Mouse (Mus musculus): Measurements from ENCODE around the gene Gm20388. TPM values are rescaled to one million over a fixed set of nuclear protein-coding genes. Genes with fewer than 3 reads are reported as not detected.
A peak's percentile ranks its signal among the peaks of the same experiment; 100 is the strongest.

Gene Gm20388
- polyA plus RNA-seq, 1 experiment from 2014 or later, result 4.4 TPM

GRCm38 (mm10) chr8:124113108-124113507 lies 4202.5 kb downstream of the Gm20388 start:
- H3K27ac ChIP-seq, result no peak overlapping the region
- H3K4me1 ChIP-seq (replicated peaks), result no peaks in the 10 kb centered on the region
- no peak for ATAC-seq
- 79% methylated on average over 10 of the region's 10 CpGs for WGBS
- H3K9ac ChIP-seq (replicated peaks), result no peak overlapping the region
- H3K4me2 ChIP-seq (replicated peaks), result no peak overlapping the region
- H3K9me3 ChIP-seq, result no peaks in the 10 kb centered on the region; the same call in 1 of the 2 replicates
- no peak overlapping the region for H3K4me3 ChIP-seq (replicated peaks)
- no peaks in the 10 kb centered on the region for H3K36me3 ChIP-seq
- H3K27me3 ChIP-seq, result no peaks in the 10 kb centered on the region

- ATAC-seq, result no peak
- H3K27ac ChIP-seq, result no peak overlapping the region
- no peaks in the 10 kb centered on the region for H3K36me3 ChIP-seq
- WGBS, result 97% methylated on average over 20 of the region's 20 CpGs
- no peak overlapping the region for H3K4me3 ChIP-seq (replicated peaks)
- H3K27me3 ChIP-seq, result no peaks in the 10 kb centered on the region
- H3K9ac ChIP-seq (replicated peaks), result no peak overlapping the region
- no peak overlapping the region for H3K4me2 ChIP-seq (replicated peaks)
- no peaks in the 10 kb centered on the region for H3K4me1 ChIP-seq (replicated peaks)
- peaks cover 3% of the 10 kb centered on the region; the same call in 1 of the 2 replicates for H3K9me3 ChIP-seq
Observed at GRCm38 (mm10) chr8:124125241-124125640, 4214.6 kb downstream of the Gm20388 start.

- no peak overlapping the region for H3K4me2 ChIP-seq (replicated peaks)
- H3K27ac ChIP-seq, result no peak overlapping the region
- H3K36me3 ChIP-seq, result no peaks in the 10 kb centered on the region
- H3K4me1 ChIP-seq (replicated peaks), result peaks cover 39% of the 10 kb centered on the region
- ATAC-seq, result no peak
- WGBS, result 76% methylated on average over 5 of the region's 5 CpGs
- no peak overlapping the region for H3K9ac ChIP-seq (replicated peaks)
- no peak overlapping the region for H3K4me3 ChIP-seq (replicated peaks)
- H3K27me3 ChIP-seq, result no peaks in the 10 kb centered on the region
- H3K9me3 ChIP-seq, result no peaks in the 10 kb centered on the region
Observed at GRCm38 (mm10) chr8:124137261-124137660, 4226.6 kb downstream of the Gm20388 start.

- no peaks in the 10 kb centered on the region for H3K27me3 ChIP-seq
- H3K9ac ChIP-seq (replicated peaks), result no peak overlapping the region
- no peaks in the 10 kb centered on the region for H3K9me3 ChIP-seq
- H3K36me3 ChIP-seq, result no peaks in the 10 kb centered on the region
- 59% methylated on average over 11 of the region's 11 CpGs for WGBS
- H3K4me3 ChIP-seq (replicated peaks), result no peak overlapping the region
- peak overlapping the region; percentile 73 for H3K27ac ChIP-seq
- 0 out of 2 replicates have a peak, but pooled peaks have one; percentile 3 for ATAC-seq
- H3K4me2 ChIP-seq (replicated peaks), result peak overlapping the region; percentile 22
- peaks cover 57% of the 10 kb centered on the region for H3K4me1 ChIP-seq (replicated peaks)
Observed at GRCm38 (mm10) chr8:124140211-124140790, 4229.7 kb downstream of the Gm20388 start.

- H3K4me2 ChIP-seq (replicated peaks), result peak overlapping the region; percentile 22
- peak overlapping the region; percentile 73 for H3K27ac ChIP-seq
- H3K9me3 ChIP-seq, result no peaks in the 10 kb centered on the region
- H3K27me3 ChIP-seq, result no peaks in the 10 kb centered on the region
- H3K4me3 ChIP-seq (replicated peaks), result no peak overlapping the region
- peaks cover 57% of the 10 kb centered on the region for H3K4me1 ChIP-seq (replicated peaks)
- WGBS, result 17% methylated on average over 20 of the region's 20 CpGs
- peak; percentile 76 for ATAC-seq
- H3K36me3 ChIP-seq, result no peaks in the 10 kb centered on the region
- no peak overlapping the region for H3K9ac ChIP-seq (replicated peaks)
Observed at GRCm38 (mm10) chr8:124140868-124141431, 4230.3 kb downstream of the Gm20388 start.

GRCm38 (mm10) chr8:124141681-124142391 lies 4231.2 kb downstream of the Gm20388 start:
- H3K4me1 ChIP-seq (replicated peaks), result peaks cover 57% of the 10 kb centered on the region
- no peak overlapping the region for H3K9ac ChIP-seq (replicated peaks)

GRCm38 (mm10) chr8:124143003-124143402 lies 4232.4 kb downstream of the Gm20388 start:
- no peaks in the 10 kb centered on the region for H3K9me3 ChIP-seq
- WGBS, result 44% methylated on average over 5 of the region's 5 CpGs
- ATAC-seq, result no peak
- no peak overlapping the region for H3K9ac ChIP-seq (replicated peaks)
- H3K27me3 ChIP-seq, result no peaks in the 10 kb centered on the region
- H3K4me1 ChIP-seq (replicated peaks), result peaks cover 49% of the 10 kb centered on the region
- no peak overlapping the region for H3K4me3 ChIP-seq (replicated peaks)
- H3K27ac ChIP-seq, result no peak overlapping the region
- no peak overlapping the region for H3K4me2 ChIP-seq (replicated peaks)
- H3K36me3 ChIP-seq, result no peaks in the 10 kb centered on the region

More at GRCm38 (mm10) chr8:124141681-124142391, 4231.2 kb downstream of the Gm20388 start:
- H3K36me3 ChIP-seq, result no peaks in the 10 kb centered on the region
- 63% methylated on average over 9 of the region's 9 CpGs for WGBS
- no peaks in the 10 kb centered on the region for H3K9me3 ChIP-seq
- H3K27me3 ChIP-seq, result no peaks in the 10 kb centered on the region
- H3K4me2 ChIP-seq (replicated peaks), result no peak overlapping the region
- ATAC-seq, result no peak
- peak overlapping the region; percentile 73 for H3K27ac ChIP-seq
- no peak overlapping the region for H3K4me3 ChIP-seq (replicated peaks)

- no peak overlapping the region for H3K4me3 ChIP-seq (replicated peaks)
- WGBS, result 70% methylated on average over 16 of the region's 16 CpGs
- no peaks in the 10 kb centered on the region for H3K9me3 ChIP-seq
- H3K4me2 ChIP-seq (replicated peaks), result no peak overlapping the region
- ATAC-seq, result no peak
- peaks cover 42% of the 10 kb centered on the region for H3K4me1 ChIP-seq (replicated peaks)
- H3K9ac ChIP-seq (replicated peaks), result no peak overlapping the region
- H3K36me3 ChIP-seq, result no peaks in the 10 kb centered on the region
- H3K27me3 ChIP-seq, result no peaks in the 10 kb centered on the region
- no peak overlapping the region for H3K27ac ChIP-seq
Observed at GRCm38 (mm10) chr8:124143871-124144618, 4233.4 kb downstream of the Gm20388 start.

GRCm38 (mm10) chr8:124144619-124144980 lies 4234.0 kb downstream of the Gm20388 start:
- WGBS, result 68% methylated on average over 12 of the region's 12 CpGs
- ATAC-seq, result no peak
- peaks cover 42% of the 10 kb centered on the region for H3K4me1 ChIP-seq (replicated peaks)
- H3K27ac ChIP-seq, result no peak overlapping the region
- no peaks in the 10 kb centered on the region for H3K9me3 ChIP-seq
- no peak overlapping the region for H3K4me2 ChIP-seq (replicated peaks)
- no peaks in the 10 kb centered on the region for H3K36me3 ChIP-seq
- no peak overlapping the region for H3K9ac ChIP-seq (replicated peaks)
- no peaks in the 10 kb centered on the region for H3K27me3 ChIP-seq
- no peak overlapping the region for H3K4me3 ChIP-seq (replicated peaks)

- H3K9me3 ChIP-seq, result no peaks in the 10 kb centered on the region
- H3K27me3 ChIP-seq, result no peaks in the 10 kb centered on the region
- no peak overlapping the region for H3K4me2 ChIP-seq (replicated peaks)
- no peak for ATAC-seq
- H3K9ac ChIP-seq (replicated peaks), result no peak overlapping the region
- H3K27ac ChIP-seq, result no peak overlapping the region
- WGBS, result 88% methylated on average over 5 of the region's 5 CpGs
- no peak overlapping the region for H3K4me3 ChIP-seq (replicated peaks)
- no peaks in the 10 kb centered on the region for H3K36me3 ChIP-seq
- peaks cover 26% of the 10 kb centered on the region for H3K4me1 ChIP-seq (replicated peaks)
Observed at GRCm38 (mm10) chr8:124146286-124146685, 4235.6 kb downstream of the Gm20388 start.

- no peak for ATAC-seq
- Histone ChIP-seq H3K4me3 (replicated peaks) (no peak overlapping the region), H3K36me3 (no peaks in the 10 kb centered on the region), H3K9ac (replicated peaks) (no peak overlapping the region), H3K9me3 (peaks cover 3% of the 10 kb centered on the region; the same call in 1 of the 2 replicates), H3K4me1 (replicated peaks) (no peaks in the 10 kb centered on the region; the same call in 1 of the 2 replicates), H3K27ac (no peak overlapping the region), H3K27me3 (no peaks in the 10 kb centered on the region), H3K4me2 (replicated peaks) (no peak overlapping the region)
- WGBS, result 80% methylated on average over 11 of the region's 11 CpGs
Observed at GRCm38 (mm10) chr8:124150009-124150408, 4239.4 kb downstream of the Gm20388 start.

- 90% methylated on average over 5 of the region's 5 CpGs for WGBS
- no peak for ATAC-seq
Observed at GRCm38 (mm10) chr8:124150536-124150935, 4239.9 kb downstream of the Gm20388 start.

More at GRCm38 (mm10) chr8:124150536-124150935, 4239.9 kb downstream of the Gm20388 start:
- Histone ChIP-seq H3K27me3 (no peaks in the 10 kb centered on the region), H3K9me3 (peaks cover 3% of the 10 kb centered on the region; the same call in 1 of the 2 replicates), H3K4me3 (replicated peaks) (no peak overlapping the region), H3K36me3 (no peaks in the 10 kb centered on the region), H3K4me2 (replicated peaks) (no peak overlapping the region), H3K4me1 (replicated peaks) (no peaks in the 10 kb centered on the region), H3K9ac (replicated peaks) (no peak overlapping the region), H3K27ac (no peak overlapping the region)

Data from midbrain, embryonic 13.5 days (tissue).